Mouse (Mus musculus): ENCODE results near the gene Olfr148.

- no peak for TF ChIP-seq CTCF (IDR thresholded peaks at IDR 0.05; ENCODE audit: insufficient read depth, low read depth, low read length)
- no peak for TF ChIP-seq POLR2A (IDR thresholded peaks at IDR 0.05; ENCODE audit: insufficient read depth, low read depth, low read length)
These were observed 18.6 kb downstream of the Olfr148 start for GRCm38 (mm10) chr9:39629069-39629468.

Measured in olfactory bulb, adult 2 months (tissue).